Mouse (Mus musculus) liver, embryonic 14.5 days (tissue): ENCODE results near the gene Mllt1. TPM values are rescaled to one million over a fixed set of nuclear protein-coding genes. Genes with fewer than 3 reads are reported as not detected.

Source experiments
- ATAC-seq: fragments of 200-750 bp; cut with Nextera tagmentation; 2 replicates; pipeline ENCODE4 v1.8.0; 2017; ENCODE audit warnings: moderate number of reproducible peaks, mild to moderate bottlenecking, moderate library complexity; ENCODE audit not compliant: insufficient read depth
- DNase-seq, 3 experiments: peaks; one replicate each; pipeline ENCODE4 v3.0.0-alpha.2; 2012 to 2013; ENCODE audit warnings: low read depth in 3 of 3, low spot score in 3 of 3
- H3K27ac ChIP-seq: fragments of 300-500 bp; sonication (generic); 2 replicates; pipeline ENCODE4 v1.5.1; 2014; ENCODE audit warnings: moderate library complexity, mild to moderate bottlenecking, control low read depth, inconsistent platforms
- H3K27me3 ChIP-seq: fragments of 300-500 bp; sonication (generic); 2 replicates; pipeline ENCODE4 v1.6.1; 2014; ENCODE audit warnings: mild to moderate bottlenecking, low read length, moderate library complexity; ENCODE audit not compliant: control insufficient read depth, insufficient read depth
- H3K36me3 ChIP-seq: fragments of 300-500 bp; sonication (generic); replicated peaks from 2 replicates; pipeline ENCODE4 v1.6.1; 2014; ENCODE audit warnings: low read depth; ENCODE audit not compliant: control insufficient read depth, insufficient read depth
- H3K4me1 ChIP-seq, 2 experiments: fragments of 200-500 bp in 1 of 2; fragments of 300-500 bp in 1 of 2; sonication (generic) in 1 of 2; replicated peaks; 2 replicates each; pipeline ENCODE4 v1.6.1; 2012 to 2014; ENCODE audit warnings: antibody characterized with exemption in 1 of 2, inconsistent platforms in 1 of 2, low read length in 1 of 2; ENCODE audit not compliant: control insufficient read depth in 2 of 2, insufficient read depth in 2 of 2
- H3K4me2 ChIP-seq: fragments of 300-500 bp; sonication (generic); 2 replicates; pipeline ENCODE4 v1.6.1; 2014; ENCODE audit warnings: low read depth, mild to moderate bottlenecking, control low read depth, moderate library complexity
- H3K4me3 ChIP-seq, 2 experiments: fragments of 200-500 bp in 1 of 2; fragments of 300-500 bp in 1 of 2; sonication (generic) in 1 of 2; 2 replicates each; pipeline ENCODE4 v1.5.1; 2012 to 2014; ENCODE audit warnings: low read depth in 2 of 2, low read length in 2 of 2, mild to moderate bottlenecking in 2 of 2, control low read depth in 1 of 2, inconsistent platforms in 1 of 2, moderate library complexity in 1 of 2; ENCODE audit not compliant: insufficient read depth in 1 of 2
- H3K9ac ChIP-seq: fragments of 300-500 bp; sonication (generic); replicated peaks from 2 replicates; pipeline ENCODE4 v1.6.1; 2014; ENCODE audit warnings: mild to moderate bottlenecking, control low read depth, moderate library complexity
- H3K9me3 ChIP-seq: fragments of 300-500 bp; sonication (generic); 2 replicates; pipeline ENCODE4 v1.6.1; 2016; ENCODE audit warnings: low read length, mixed read lengths; ENCODE audit not compliant: control insufficient read depth
- CTCF ChIP-seq: IDR thresholded peaks from 2 replicates; pipeline ENCODE4 v1.5.1; 2016; ENCODE audit warnings: antibody characterized with exemption, low read depth, control low read depth
- EP300 ChIP-seq: IDR thresholded peaks from 2 replicates; pipeline ENCODE4 v1.6.1; 2016; ENCODE audit warnings: antibody characterized with exemption, low read depth
- WGBS: fragments of 180-500 bp; shearing (Covaris S2); extraction: QIAGEN DNeasy Blood & Tissue Kit; methylation state at CpG from one replicate; pipeline ENCODE4 v1.1.7; 2014; ENCODE audit not compliant: insufficient replicate concordance; 5-methylcytosine and 5-hydroxymethylcytosine counted together
- polyA plus RNA-seq, 2 experiments: library from polyadenylated mRNA; depleted of rRNA in 1 of 2; stranded (reverse) in 1 of 2; unstranded in 1 of 2; fragments of >200 nt; fragmentation: Nextera tagmentation in 1 of 2; extraction: Ambion mirVana in 1 of 2; gene quantifications; 2 replicates each; pipeline versions ENCODE4 v1.2.1 to v1.2.3; 2012 to 2014

The Mllt1 gene
- polyA plus RNA-seq, 2 experiments, result 3.7 to 12.0 TPM

- no peak for DNase-seq
- no peaks in the 10 kb centered on the region for H3K27me3 ChIP-seq
- H3K27ac ChIP-seq, result no peak overlapping the region
- H3K4me3 ChIP-seq, result no peak overlapping the region
- TF ChIP-seq CTCF, result no peak
- no peak for TF ChIP-seq EP300
- WGBS, result 52% methylated on average over 8 of the region's 8 CpGs
- H3K9me3 ChIP-seq, result no peaks in the 10 kb centered on the region
- H3K9ac ChIP-seq, result no peak overlapping the region
- ATAC-seq, result no peak
- no peaks in the 10 kb centered on the region for H3K36me3 ChIP-seq
- H3K4me2 ChIP-seq, result no peak overlapping the region
- H3K4me1 ChIP-seq, result peaks cover 0 to 2% of the 10 kb centered on the region in 2 experiments; a peak in 2 of 4 replicates
Observed at GRCm38 (mm10) chr17:56976531-56977390, 41.5 kb upstream of the Mllt1 start.

DNA sequence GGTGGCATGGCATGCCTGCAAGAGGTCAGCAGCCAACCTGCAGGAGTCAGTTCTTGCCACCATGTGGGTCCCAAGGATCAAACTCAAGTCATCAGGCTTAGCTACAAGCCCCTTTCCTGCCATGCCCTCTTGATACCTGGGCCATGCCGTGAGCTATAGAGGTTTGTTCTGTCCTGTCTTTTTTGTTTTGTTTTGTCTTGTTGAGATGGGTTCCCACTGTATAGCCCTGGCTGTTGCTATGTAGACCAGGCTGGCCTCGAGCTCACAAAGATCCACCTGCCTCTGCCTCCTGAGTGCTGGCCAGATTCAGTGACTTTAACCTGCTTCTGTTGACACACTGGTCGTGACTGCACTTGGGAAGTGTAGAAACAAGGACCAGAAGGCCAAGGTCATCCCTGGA, 40.2 kb upstream of the Mllt1 start:
- Histone ChIP-seq H3K36me3 (no peaks in the 10 kb centered on the region), H3K4me3 (no peak overlapping the region), H3K27me3 (no peaks in the 10 kb centered on the region), H3K9me3 (no peaks in the 10 kb centered on the region), H3K9ac (no peak overlapping the region), H3K4me1 (peaks cover 0 to 2% of the 10 kb centered on the region in 2 experiments; a peak in 2 of 4 replicates), H3K27ac (no peak overlapping the region), H3K4me2 (no peak overlapping the region)
- ATAC-seq, result no peak
- 51% methylated on average over 3 of the region's 3 CpGs for WGBS
- TF ChIP-seq EP300, result no peak
- TF ChIP-seq CTCF, result no peak
- DNase-seq, result no peak

GRCm38 (mm10) chr17:56974708-56975240, 39.6 kb upstream of the Mllt1 start:
- Histone ChIP-seq H3K9me3 (no peaks in the 10 kb centered on the region), H3K36me3 (no peaks in the 10 kb centered on the region), H3K27me3 (no peaks in the 10 kb centered on the region; the same call in 1 of the 2 replicates), H3K4me3 (no peak overlapping the region), H3K27ac (no peak overlapping the region), H3K4me2 (no peak overlapping the region), H3K9ac (no peak overlapping the region), H3K4me1 (peaks cover 0 to 2% of the 10 kb centered on the region in 2 experiments; a peak in 2 of 4 replicates)
- ATAC-seq (no peak), DNase-seq (no peak)
- no peak for TF ChIP-seq EP300
- TF ChIP-seq CTCF, result no peak
- WGBS, result 61% methylated on average over 5 of the region's 5 CpGs

DNA sequence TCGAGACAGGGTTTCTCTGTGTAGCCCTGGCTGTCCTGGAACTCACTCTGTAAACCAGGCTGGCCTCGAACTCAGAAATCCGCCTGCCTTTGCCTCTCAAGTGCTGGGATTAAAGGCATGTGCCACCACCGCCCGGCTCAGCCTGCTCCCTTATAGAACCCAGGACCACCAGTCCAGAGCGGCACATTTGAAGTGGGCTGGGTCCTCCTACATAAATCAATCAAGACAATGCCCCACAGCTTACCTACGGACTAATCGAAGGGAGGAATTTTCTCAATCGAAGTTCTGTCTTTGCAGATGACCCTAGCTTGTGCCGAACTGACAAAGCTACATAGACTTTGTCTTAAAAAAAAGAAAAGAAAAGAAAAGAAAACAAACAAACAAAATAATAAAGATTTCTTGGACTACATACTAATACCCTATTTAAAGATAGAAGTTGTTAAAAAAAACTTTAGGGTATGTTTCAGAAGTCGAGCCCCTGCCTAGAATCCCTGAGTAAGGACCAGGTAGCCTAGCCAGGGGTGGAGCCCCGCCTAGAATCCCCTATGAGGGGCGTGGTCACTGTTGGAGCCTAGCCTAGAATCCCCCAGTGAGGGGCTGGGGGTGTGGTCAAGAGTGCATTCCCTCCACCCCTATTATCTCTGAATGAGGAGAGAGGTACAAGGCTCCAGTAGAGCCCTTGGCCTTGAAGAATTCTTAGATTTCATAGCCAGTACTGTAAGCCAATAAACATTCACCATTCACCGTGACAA, 38.9 kb upstream of the Mllt1 start:
- Histone ChIP-seq H3K27ac (no peak overlapping the region), H3K27me3 (no peaks in the 10 kb centered on the region; the same call in 1 of the 2 replicates), H3K4me1 (peaks cover 0 to 2% of the 10 kb centered on the region in 2 experiments; a peak in 2 of 4 replicates), H3K4me2 (no peak overlapping the region), H3K9ac (no peak overlapping the region), H3K4me3 (no peak overlapping the region), H3K9me3 (no peaks in the 10 kb centered on the region), H3K36me3 (no peaks in the 10 kb centered on the region)
- DNase-seq, result no peak
- 61% methylated on average over 13 of the region's 14 CpGs for WGBS
- ATAC-seq, result no peak
- no peak for TF ChIP-seq CTCF

GRCm38 (mm10) chr17:56970081-56970480, 34.9 kb upstream of the Mllt1 start:
- H3K4me1 ChIP-seq, result peaks cover 0 to 2% of the 10 kb centered on the region in 2 experiments; a peak in 2 of 4 replicates
- no peaks in the 10 kb centered on the region; the same call in 1 of the 2 replicates for H3K27me3 ChIP-seq
- H3K4me2 ChIP-seq, result no peak overlapping the region
- no peak overlapping the region for H3K27ac ChIP-seq
- WGBS, result 45% methylated on average over 5 of the region's 5 CpGs
- no peaks in the 10 kb centered on the region for H3K36me3 ChIP-seq
- ATAC-seq, result no peak
- TF ChIP-seq CTCF (no peak), EP300 (no peak)
- DNase-seq, result no peak
- H3K9ac ChIP-seq, result no peak overlapping the region
- H3K4me3 ChIP-seq, result no peak overlapping the region
- no peaks in the 10 kb centered on the region for H3K9me3 ChIP-seq
